Mouse (Mus musculus): ENCODE results near the gene Cacfd1. TPM values are rescaled to one million over a fixed set of nuclear protein-coding genes. Genes with fewer than 3 reads are reported as not detected.
A peak's percentile ranks its signal among the peaks of the same experiment; 100 is the strongest.

The Cacfd1 gene
- total RNA-seq, 2 experiments from 2014 or later, result 1.1 to 6.7 TPM

- ATAC-seq (replicated peaks; ENCODE audit: low FRiP score, poor library complexity, severe bottlenecking), result no peak
Observed at GRCm38 (mm10) chr2:27026332-27026731, 16.6 kb downstream of the Cacfd1 start.

GRCm38 (mm10) chr2:27026857-27027617, 17.3 kb downstream of the Cacfd1 start:
- ATAC-seq (replicated peaks; ENCODE audit: low FRiP score, poor library complexity, severe bottlenecking), result no peak

GRCm38 (mm10) chr2:27027618-27028436, 18.1 kb downstream of the Cacfd1 start, which contains the start of gene Slc2a6:
Gene Slc2a6 (minus strand): TSS chr2:27027998.
- peak; percentile 84 for ATAC-seq (replicated peaks; ENCODE audit: low FRiP score, poor library complexity, severe bottlenecking)

GRCm38 (mm10) chr2:27028437-27029015, 18.8 kb downstream of the Cacfd1 start:
- no peak for ATAC-seq (replicated peaks; ENCODE audit: low FRiP score, poor library complexity, severe bottlenecking)

- ATAC-seq (replicated peaks; ENCODE audit: low FRiP score, poor library complexity, severe bottlenecking), result no peak
Observed at GRCm38 (mm10) chr2:27032361-27032760, 22.6 kb downstream of the Cacfd1 start.

GRCm38 (mm10) chr2:27036003-27036402, 26.3 kb downstream of the Cacfd1 start:
- no peak for ATAC-seq (replicated peaks; ENCODE audit: low FRiP score, poor library complexity, severe bottlenecking)

GRCm38 (mm10) chr2:27037008-27037407, 27.3 kb downstream of the Cacfd1 start:
- no peak for ATAC-seq (replicated peaks; ENCODE audit: low FRiP score, poor library complexity, severe bottlenecking)

- no peak for ATAC-seq (replicated peaks; ENCODE audit: low FRiP score, poor library complexity, severe bottlenecking)
Observed at GRCm38 (mm10) chr2:27038596-27038995, 28.9 kb downstream of the Cacfd1 start.

- no peak for ATAC-seq (replicated peaks; ENCODE audit: low FRiP score, poor library complexity, severe bottlenecking)
Observed at GRCm38 (mm10) chr2:27039286-27039685, 29.6 kb downstream of the Cacfd1 start.

GRCm38 (mm10) chr2:27042131-27042844, 32.6 kb downstream of the Cacfd1 start:
- no peak for ATAC-seq (replicated peaks; ENCODE audit: low FRiP score, poor library complexity, severe bottlenecking)

GRCm38 (mm10) chr2:27043461-27043860, 33.7 kb downstream of the Cacfd1 start:
- no peak for ATAC-seq (replicated peaks; ENCODE audit: low FRiP score, poor library complexity, severe bottlenecking)

- ATAC-seq (replicated peaks; ENCODE audit: low FRiP score, poor library complexity, severe bottlenecking), result no peak
Observed at GRCm38 (mm10) chr2:27044166-27044565, 34.4 kb downstream of the Cacfd1 start.

GRCm38 (mm10) chr2:27044641-27045040, 34.9 kb downstream of the Cacfd1 start:
- ATAC-seq (replicated peaks; ENCODE audit: low FRiP score, poor library complexity, severe bottlenecking), result no peak

GRCm38 (mm10) chr2:27045979-27046770, 36.4 kb downstream of the Cacfd1 start:
- no peak for ATAC-seq (replicated peaks; ENCODE audit: low FRiP score, poor library complexity, severe bottlenecking)

- no peak for ATAC-seq (replicated peaks; ENCODE audit: low FRiP score, poor library complexity, severe bottlenecking)
Observed at GRCm38 (mm10) chr2:27049408-27049807, 39.7 kb downstream of the Cacfd1 start.

- ATAC-seq (replicated peaks; ENCODE audit: low FRiP score, poor library complexity, severe bottlenecking), result no peak
Observed at GRCm38 (mm10) chr2:27058251-27058650, 48.5 kb downstream of the Cacfd1 start.

- ATAC-seq (replicated peaks; ENCODE audit: low FRiP score, poor library complexity, severe bottlenecking), result no peak
Observed at GRCm38 (mm10) chr2:27058751-27059150, 49.0 kb downstream of the Cacfd1 start.

- ATAC-seq (replicated peaks; ENCODE audit: low FRiP score, poor library complexity, severe bottlenecking), result no peak
Observed at GRCm38 (mm10) chr2:27059187-27059586, 49.5 kb downstream of the Cacfd1 start.

GRCm38 (mm10) chr2:27067124-27067523, 57.4 kb downstream of the Cacfd1 start:
- ATAC-seq (replicated peaks; ENCODE audit: low FRiP score, poor library complexity, severe bottlenecking), result no peak
